Mouse (Mus musculus) E14TG2a.4 (cell line): ENCODE results near the gene Evi2a.

Source experiments
- CTCF ChIP-seq: conservative IDR thresholded peaks from 2 replicates; pipeline ENCODE4 v1.5.1; 2014; ENCODE audit warnings: low read length
- NANOG ChIP-seq: IDR thresholded peaks from 2 replicates; pipeline ENCODE4 v1.6.1; 2014; ENCODE audit warnings: borderline replicate concordance, low read length, mixed read lengths

- TF ChIP-seq CTCF (no peak), NANOG (no peak)
Observed at GRCm38 (mm10) chr11:79536293-79536692, 5.9 kb upstream of the Evi2a start.
